Mouse (Mus musculus) frontal cortex, postnatal 10 days (tissue): ENCODE results near the gene Agpat1.

ENCODE experiments used
- DNase-seq, 2 experiments: peaks; one replicate each; pipeline ENCODE4 v3.0.0; 2022; ENCODE audit warnings: low spot score in 2 of 2, mixed read lengths in 1 of 2

Agpat1 gene

DNA sequence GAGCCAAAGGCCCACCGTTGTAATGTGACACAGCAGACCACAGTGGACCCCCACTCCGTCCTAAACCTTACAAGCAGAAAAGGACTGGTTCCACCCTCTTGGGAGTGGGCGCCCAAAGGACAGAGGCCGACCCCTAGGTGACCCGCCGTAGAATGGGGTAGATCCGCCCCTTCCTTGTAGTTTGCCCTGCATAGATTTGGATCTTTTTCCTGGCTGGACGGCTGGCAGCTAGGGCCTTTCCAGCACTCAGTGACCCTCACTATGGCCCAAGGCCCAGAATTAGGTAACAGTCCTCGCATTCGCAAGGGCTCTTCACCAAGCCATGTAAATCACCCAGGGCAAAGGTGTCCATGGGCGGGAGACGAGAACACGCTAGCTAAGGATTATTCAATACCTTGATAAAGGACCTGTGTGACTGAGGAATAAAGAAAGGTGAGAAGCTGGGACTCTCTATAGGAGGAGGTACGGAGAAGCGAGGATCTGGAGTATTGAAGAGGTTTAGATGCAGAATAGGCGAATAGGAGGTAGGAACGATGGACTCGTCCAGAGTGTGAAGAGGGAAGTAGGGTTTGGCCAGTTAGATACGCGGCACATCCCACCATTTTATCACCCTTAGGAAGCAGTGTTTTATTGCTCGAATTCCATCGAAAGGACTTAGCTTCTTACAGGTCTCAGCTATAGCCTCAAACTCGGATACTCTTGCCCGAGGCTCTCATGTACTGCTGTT lies 612 bp downstream of the Agpat1 start:
- no peak for DNase-seq

DNA sequence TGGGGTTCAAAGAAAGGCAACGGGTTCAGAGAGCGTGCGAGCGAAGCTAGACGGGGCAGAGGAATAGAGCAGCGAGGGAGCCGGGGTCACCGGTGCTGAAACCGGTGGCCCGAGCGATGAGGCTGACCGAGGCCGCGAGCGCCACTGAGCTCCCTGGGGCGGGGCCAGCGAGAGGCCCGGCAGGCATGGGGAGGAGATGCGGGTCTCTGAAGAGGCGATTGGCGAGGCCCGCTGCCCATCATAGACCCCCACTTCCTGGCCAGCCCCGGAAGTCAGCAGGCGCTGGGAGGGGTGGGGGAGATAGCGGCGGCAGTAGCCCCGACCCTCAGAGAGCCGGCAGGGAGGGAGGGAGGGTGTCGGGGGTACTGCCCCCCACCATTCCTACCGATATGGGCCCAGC lies 1.5 kb downstream of the Agpat1 start:
- peak; percentile 96 to 98 for DNase-seq

DNA sequence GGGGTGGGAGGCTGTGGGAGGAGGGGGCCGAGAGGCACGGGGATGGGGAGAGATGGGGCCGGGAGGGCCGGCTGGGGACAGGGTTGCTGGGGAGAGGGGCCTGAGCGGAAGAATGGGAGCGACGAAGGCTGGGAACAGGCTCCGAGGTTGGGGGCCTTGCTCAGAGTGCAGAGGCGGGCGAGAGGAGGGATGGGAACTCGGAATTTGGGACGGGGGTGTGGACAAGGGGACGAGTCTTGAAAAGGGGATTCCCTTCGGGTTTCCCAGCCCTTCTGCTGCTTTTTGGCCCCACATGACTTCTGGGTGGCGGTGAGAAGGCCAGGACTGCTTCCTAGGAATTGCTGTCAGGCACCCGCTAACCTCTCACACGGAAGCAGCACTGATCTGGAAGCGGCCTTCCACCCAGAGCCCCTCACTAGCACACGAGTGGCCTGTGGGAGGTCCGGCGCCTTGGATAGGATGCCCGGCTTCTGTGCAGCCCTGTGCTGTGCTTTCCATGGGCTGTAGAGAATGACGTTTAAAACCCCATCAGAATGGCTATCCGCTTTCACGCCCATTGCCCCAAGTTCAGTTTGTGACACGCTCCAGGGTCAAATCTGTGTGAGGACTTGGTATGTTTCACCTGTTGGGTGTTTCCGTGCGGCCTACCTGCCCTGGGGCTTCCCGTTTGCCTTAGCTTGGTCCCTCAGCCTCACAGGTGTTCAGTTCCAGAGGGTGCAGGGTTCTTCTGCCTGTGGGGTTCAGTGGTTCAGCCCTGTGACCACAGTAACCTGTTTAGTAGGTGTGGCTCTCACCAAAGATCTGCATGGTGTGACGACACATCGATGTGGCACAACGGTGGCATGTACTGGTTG lies 2.4 kb downstream of the Agpat1 start:
- DNase-seq: no peak

DNA sequence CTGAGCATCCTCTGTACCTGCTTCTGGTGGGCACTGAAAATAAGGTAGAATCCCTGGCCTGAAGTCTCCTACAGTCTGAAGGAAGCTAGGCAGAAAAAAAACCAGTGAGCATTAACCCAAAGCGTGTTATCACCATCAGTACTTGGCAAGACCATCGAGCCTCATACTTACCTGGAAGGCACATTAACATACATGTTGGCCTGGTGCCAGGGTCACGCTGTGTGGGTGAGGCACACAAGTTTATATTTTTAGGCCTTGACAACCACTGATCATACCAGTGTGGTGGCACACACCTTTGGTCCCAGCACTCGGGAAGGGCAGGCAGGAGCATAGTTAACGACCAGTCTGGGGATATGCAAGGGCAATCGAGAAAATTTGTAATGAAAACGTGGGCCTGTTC lies 3.9 kb downstream of the Agpat1 start:
- no peak for DNase-seq

DNA sequence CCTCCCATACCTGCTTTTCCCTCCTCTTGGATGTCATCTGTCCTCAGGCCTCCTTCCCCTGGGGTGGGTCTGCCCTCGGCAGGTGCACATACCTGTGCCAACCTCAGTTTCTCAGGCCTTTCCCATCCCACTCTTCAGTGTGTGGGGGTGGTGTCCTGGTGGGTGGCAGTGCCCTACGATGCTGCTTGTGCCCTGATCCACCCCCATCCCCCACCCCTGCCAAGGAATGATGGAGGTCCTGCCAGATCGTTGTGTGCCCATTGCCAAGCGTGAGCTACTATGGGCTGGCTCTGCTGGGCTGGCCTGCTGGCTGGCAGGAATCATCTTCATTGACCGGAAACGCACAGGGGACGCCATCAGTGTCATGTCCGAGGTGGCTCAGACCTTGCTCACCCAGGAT lies 7.0 kb downstream of the Agpat1 start:
- DNase-seq: no peak

DNA sequence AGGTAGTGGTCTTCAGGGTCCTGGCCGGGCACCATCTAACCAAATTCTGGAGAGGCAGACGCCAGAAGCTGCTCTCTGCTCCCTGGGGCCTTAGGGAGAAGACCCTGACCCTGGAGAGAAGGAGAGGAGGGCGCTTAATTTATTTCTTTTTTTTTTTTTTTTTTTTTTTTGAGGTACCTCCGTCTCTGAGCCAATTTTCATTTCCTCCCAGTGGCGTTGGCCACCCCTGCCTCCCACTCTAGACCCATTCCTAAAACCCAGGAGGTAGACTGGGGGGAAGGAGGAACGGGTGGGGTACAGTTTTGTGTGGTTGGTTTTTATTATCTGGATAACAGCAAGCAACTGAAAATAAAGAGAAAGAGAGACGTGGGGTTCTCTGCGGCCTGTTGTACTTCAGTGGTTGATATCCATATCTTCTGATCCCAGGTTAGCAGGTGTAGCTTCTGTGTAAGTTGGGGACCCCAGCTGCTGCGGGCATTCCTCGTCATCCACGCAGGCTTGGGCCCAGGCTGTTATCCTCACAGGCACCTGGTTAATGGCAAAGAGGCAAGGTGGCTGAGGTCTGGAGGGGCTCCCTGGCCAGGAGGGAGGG lies 9.1 kb downstream of the Agpat1 start:
- no peak for DNase-seq

DNA sequence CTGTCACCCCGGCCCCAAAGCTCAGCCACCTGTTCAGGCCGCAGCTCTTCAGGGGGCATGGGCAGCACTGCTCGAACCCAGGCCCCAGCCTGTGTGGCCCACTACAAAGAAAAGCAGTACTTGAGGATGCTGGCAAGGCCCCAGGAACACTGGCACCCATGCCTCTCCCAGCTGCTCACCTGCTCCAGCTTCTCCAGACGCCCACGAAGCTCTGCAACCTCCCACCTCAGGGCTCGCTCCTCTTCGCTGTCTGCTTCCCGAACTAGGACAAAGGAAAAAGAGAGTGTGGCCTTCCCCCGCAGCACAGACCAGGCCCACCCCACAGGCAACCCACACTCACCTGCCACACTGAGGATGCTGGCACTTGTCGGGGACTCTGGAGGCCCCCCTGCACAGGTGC lies 9.8 kb downstream of the Agpat1 start:
- no peak for DNase-seq

DNA sequence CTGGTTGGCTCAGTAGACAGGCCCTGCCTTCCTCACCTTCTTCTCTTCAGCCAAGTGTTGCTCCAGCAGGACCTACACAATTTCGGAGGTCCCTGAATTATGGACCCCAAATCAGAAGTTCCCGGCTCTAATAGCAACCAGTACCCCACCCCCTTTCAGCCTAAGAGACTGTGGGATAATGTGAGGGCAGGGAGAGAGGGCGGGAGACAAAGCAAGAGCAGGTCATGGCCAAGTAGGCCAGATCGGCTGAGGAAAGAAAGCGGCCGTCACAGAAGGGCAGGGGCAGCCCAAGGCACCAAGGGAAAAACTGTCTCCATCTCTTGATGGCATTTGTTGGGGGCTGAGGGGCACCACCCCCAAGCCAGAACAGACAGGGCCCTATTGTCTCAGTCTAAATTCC lies 11.8 kb downstream of the Agpat1 start, which contains the start of gene Egfl8:
TSS of gene Egfl8 (minus strand) at position 101 of the 400 bp plus-strand sequence.
- DNase-seq: no peak

DNA sequence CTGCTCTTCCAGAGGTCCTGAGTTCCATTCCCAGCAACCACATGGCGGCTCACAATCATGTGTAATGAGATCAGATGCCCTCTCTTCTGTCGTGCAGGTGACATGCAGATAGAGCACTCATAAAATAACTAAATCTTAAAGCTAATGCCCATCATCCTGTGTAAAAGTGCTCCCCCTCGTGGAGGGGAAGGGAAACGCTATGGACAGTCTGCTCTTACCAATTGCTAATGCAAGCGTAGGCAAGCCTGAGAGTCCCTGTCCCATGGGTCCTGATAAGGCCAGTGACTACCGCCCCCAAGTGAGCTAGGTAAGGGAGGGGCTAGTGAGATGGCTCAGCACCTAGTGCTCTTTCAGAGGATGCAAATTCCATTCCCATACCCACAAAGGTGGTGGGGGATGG lies 14.9 kb downstream of the Agpat1 start:
- DNase-seq: peak in 1 of 2 experiments; percentile 49

DNA sequence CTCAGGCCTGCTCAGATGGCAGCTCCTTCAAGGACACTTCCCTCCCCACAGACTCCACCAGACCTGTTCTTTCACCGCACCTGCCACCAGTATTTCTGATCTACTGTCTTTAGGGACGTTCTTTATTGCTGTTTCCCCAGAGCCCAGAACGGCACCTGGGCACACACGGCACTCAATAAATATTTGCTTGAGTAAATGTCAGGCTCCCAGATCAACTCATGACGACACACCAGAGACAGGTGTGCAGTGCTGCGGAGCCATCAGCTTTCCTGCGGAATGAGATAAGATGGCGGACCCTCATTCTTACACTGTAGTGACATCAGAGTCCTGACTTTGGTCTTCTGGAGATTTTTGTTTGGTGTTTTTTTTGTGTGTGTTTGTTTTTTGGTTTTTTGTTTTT lies 16.9 kb downstream of the Agpat1 start:
- no peak for DNase-seq

DNA sequence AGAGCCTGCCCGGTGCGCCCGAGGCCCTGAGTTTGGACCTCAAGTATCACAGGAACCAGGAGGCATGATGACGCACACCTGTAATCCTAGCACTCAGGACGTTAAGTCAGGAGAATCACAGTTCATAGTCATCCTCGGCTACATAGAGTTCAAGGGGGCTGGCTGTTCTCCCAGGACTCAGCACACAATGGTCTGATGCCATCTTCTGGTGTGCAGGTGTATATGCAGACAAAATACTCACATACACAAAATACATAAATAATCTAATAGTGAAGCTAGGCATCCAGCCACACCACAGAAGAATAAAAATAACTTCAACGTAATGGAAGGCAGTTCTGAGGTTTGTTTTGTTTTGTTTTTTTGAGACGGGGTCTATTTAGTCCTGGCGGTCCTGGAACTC lies 19.1 kb downstream of the Agpat1 start:
- no peak for DNase-seq

DNA sequence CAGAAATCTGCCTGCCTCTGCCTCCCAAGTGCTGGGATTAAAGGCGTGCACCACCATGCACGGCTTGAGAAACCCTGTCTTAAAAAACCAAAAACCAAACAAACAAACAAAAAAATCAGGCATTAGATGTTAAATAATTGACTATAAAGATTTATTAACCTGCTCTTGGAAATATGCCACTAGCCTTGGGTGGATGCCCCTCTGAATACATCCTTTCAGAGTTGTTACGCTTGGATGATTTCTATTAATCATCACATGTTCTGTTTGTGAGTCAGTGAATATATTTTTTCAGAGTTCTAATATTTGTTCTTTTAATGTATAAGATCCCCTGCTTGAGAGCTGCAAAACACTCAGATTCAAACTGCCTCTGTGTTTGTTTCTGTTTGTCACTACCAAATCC lies 20.9 kb downstream of the Agpat1 start:
- no peak for DNase-seq

DNA sequence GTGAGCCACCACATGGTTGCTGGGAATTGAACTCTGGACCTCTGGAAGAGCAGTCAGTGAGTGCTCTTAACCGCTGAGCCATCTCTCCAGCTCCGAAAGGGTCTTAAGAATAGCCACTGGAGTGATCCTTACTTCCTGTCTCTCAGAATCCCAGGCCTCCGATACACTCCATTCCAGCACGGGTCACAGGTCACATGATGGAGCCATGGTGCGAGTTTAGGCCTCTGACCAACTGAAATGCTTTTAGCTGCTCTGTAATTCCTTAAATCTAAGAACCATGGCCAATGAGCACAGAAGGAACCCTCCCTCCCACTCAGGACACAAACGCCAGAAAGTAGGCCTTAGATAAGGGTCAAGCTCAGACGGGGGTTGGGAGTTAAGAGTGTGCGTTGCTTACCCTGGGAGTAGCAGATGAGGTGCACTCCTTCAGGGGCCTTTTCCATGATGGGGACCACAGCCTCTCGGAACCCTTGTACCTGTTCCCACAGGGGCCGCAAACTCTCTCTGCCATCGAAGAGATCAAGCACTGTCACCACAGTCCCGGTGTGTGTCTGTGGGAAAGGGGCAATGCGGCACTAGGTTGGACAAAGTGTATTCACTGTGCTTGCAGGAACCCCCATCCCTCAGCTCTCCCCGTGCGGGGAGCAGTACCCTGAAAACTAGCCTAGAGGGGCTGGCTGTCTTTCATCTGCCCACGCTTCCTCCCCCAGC lies 22.2 kb downstream of the Agpat1 start:
- no peak for DNase-seq

DNA sequence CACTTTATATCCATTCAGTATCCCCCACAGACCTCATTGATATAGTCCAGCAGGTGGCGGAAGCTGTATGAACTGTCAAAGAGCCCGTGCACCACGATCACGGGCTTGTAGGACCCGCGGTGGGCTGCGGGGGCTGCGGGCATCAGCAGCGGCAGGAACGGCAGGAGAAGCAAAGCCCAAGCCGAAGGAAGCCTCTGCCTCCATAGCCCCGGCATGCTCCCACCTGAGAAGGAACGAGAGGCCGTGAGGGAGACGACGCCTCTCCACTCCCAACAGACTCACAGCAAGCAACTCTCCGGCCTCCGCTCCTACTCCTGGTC lies 22.7 kb downstream of the Agpat1 start:
- no peak for DNase-seq

DNA sequence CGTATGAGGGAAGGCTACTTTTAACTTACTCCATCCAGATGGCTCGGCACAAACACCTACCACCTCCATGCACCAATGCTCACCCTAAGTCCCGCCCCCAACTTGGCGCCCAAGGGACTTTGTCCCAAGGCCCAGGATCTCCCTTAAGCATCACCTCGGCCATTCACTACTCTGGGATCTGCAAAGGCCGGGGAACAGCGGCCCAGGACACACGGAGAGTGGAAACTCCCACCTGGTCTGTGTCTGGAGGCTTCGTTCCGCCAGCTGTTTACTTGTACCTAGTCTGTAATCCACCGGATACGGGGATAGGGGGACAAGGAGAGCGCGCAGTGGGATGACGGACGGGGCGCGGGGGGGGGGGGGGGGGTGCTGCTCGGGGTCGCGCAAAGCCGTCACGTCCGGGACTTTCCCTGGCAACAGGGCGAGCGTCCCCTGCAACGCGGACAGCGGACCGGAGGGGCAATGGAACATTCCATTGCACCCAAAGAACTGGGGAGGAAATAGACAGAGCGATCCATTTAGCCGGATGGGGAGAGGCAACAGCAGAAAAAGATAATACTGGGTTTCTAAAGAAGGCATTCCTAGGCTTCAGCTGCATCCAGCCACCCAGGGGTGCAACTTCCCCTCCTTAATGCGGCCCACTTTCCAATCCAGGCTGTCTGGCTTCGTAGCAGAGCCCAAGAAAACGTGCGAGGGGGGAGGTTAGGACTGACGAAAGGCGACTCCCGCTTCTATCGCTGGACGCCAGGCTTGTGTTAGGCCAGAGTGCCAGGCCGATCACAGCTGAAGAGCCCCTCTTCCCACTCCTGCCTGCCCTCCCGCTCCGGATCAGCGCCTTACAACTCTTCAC lies 23.3 kb downstream of the Agpat1 start:
- DNase-seq: peak; percentile 86 to 88

DNA sequence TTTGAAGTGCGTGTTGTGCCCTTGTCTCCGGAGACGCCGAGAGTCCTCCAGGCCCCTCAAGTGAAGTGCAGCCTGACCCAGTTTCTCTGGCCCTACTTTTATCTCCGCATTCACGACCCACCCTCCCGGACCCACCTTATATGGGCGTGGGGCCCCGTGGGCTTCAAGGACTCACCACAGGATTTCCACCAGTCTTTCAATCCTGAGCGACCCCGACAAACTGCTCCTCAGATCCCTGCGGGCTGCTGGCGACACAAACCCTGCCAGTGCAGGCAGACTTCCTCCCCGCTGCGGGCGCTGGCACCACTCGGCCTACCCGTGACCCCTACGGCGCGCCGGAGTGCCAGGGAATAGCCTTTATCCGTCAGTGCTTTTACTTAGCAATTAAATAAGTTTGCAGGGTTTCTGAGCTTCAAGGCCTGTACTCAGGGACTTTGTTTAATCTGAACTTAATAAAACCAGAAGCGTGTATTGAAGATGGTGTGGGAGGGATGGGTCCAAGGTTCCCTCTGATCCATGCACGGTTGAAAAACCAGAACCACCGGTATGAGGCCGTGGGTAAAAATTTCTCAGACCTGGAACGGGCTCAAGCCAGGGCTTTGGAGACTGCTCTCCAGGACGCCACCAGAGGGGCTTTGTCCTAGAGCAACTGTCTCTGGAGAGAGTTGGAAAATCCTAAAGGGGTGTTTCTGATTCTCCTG lies 24.0 kb downstream of the Agpat1 start, which contains the start of gene Ppt2:
TSS of gene Ppt2 (minus strand) at position 568 of the 701 bp plus-strand sequence.
- DNase-seq: peak in 1 of 2 experiments; percentile 50

DNA sequence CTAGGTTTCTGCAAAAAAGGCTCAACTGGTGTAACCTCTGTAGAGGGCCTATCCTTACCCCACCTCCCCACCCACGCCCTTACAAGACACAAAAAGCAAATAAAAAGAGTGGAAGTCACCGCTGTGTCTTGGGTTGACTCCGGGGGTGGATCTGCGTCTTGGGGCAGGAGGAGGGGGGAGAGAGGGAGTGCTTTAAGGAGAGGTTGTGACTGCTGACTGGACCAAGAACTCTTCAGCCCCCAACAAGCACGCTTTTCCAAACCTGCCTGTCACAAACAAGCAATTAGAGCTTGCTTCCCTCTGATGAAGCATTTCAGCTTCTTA lies 24.5 kb downstream of the Agpat1 start:
- DNase-seq: no peak

DNA sequence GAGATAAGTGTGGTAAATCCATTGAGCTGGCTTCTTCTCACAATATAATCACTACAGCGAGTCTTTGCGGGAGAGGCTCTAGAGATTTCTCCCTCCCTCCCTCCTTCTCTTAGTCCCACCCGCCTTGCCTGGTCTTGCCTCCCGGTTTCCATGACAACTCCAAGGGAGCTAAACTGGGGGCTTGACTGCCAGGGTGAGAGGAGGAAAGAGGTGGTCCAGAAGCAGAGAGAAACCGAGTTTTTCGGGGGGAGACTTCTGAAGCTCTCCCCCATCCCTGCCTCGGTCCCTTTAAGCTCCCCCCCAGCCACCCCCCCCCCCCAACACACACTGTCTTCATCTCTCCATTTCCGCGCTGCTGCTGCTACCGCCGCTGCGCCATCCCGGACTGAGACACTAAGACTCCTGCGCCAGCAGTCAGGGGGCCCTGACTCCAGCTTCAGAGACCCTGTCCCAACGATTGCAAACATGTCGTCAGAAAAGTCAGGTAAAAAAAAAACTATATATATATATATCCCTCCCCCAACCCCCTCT lies 25.2 kb downstream of the Agpat1 start, which contains the start of gene Prrt1:
TSS of gene Prrt1 (plus strand) at position 313 of the 531 bp plus-strand sequence.
- DNase-seq: peak in 1 of 2 experiments; percentile 61

DNA sequence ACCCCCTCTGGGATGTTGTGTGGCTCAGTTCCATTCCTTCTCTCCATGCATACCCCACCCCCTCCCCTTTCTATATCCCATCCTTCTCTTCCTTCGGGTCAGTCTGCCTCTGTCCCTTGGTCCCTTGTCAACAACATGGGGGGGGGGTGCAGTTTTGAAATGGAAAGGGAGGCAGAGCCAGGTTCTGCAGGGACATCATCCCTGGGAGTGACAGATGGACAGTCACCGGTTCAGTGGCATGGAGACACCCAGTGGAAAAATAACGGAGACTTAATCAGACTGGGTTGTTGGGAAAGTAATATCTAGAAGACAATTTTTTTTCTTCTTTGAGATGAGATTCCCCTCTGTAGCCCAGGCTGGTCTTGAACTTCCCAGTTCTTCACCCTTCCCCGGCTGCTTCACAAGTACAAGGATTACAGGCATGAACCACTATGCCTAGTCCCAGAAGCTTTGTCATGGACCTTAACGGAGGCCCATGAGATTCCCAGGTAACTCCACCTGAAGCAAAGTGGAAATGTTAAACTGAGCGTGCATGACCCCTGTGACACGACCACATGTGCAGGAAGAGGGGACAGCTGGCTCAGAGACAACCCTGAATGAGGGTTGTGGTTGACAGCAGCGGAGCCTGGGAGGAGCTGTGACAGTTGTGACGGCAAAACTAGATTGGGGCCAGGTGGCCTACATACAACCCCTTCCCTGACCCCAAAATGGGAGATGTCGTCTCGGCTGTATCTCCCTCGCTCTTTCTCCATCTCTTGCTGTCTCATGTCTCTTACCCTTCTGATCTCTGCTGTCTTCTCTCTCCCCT lies 25.9 kb downstream of the Agpat1 start:
- no peak for DNase-seq
